Mouse (Mus musculus): ENCODE data around the gene Hnrnpa0. TPM values are rescaled to one million over a fixed set of nuclear protein-coding genes. Genes with fewer than 3 reads are reported as not detected.
"Not testable (repeated sequence)": the region's sequence is repeated elsewhere in the genome, so short reads cannot be mapped to it uniquely, and the experiment has no call there.

The Hnrnpa0 gene
- polyA plus RNA-seq, 1 experiment from 2014 or later = 53.7 TPM

DNA sequence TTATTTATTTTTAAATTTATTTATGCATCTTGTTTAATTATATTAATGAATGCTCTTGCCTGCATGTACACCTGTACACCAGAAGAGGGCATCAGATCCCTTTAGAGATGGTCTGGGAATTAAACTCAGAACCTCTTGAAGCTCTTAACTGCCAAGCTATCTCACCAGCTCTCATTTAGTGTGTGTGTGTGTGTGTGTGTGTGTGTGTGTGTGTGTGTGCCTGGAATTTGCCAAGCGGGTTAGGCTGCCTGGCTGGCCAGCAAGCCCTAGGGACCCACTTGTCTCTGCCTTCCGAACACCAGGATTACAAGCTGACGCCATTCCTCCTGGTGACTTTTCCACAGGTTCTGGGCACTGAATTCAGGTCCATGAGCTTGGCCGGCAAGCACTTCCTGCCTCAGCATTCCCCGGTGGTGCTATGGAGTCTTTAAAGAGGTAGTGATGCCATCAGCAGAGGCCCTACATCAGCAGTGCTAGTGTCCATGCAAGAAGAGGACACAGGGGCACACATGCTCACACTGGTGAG, 20.7 kb upstream of the Hnrnpa0 start:
- peak overlapping the region; percentile 71 for H3K4me2 ChIP-seq
- WGBS = 24% methylated on average over 5 of the region's 5 CpGs
- no peaks in the 10 kb centered on the region for H3K9me3 ChIP-seq

GRCm38 (mm10) chr13:58148256-58148831, 20.0 kb upstream of the Hnrnpa0 start:
- H3K36me3 ChIP-seq = no peaks in the 10 kb centered on the region
- H3K9me3 ChIP-seq = no peaks in the 10 kb centered on the region
- H3K4me3 ChIP-seq = peak overlapping the region; percentile 36
- H3K4me2 ChIP-seq = peak overlapping the region; percentile 71
- peaks cover 8% of the 10 kb centered on the region for H3K4me1 ChIP-seq (replicated peaks)
- peak overlapping the region; percentile 61 for H3K9ac ChIP-seq
- WGBS = under 1% methylated on average over 17 of the region's 17 CpGs
- 0 out of 2 replicates have a peak overlapping the region, but pooled peaks have one; percentile 34 for H3K27ac ChIP-seq (replicated peaks)
- no peaks in the 10 kb centered on the region for H3K27me3 ChIP-seq
- peak; percentile 92 for ATAC-seq (ENCODE audit: low read depth)

More for the DNA sequence above, 20.7 kb upstream of the Hnrnpa0 start:
- Histone ChIP-seq H3K27ac (replicated peaks) (no peak overlapping the region), H3K4me1 (replicated peaks) (peaks cover 8% of the 10 kb centered on the region), H3K27me3 (no peaks in the 10 kb centered on the region), H3K4me3 (peak overlapping the region; percentile 36), H3K9ac (no peak overlapping the region), H3K36me3 (no peaks in the 10 kb centered on the region)
- peak; percentile 79 for ATAC-seq (ENCODE audit: low read depth)

- no peak overlapping the region for H3K27ac ChIP-seq (replicated peaks)
- no peak for ATAC-seq (ENCODE audit: low read depth)
- H3K4me3 ChIP-seq = no peak overlapping the region
- no peaks in the 10 kb centered on the region for H3K36me3 ChIP-seq
- H3K9me3 ChIP-seq = no peaks in the 10 kb centered on the region
- peaks cover 8% of the 10 kb centered on the region for H3K4me1 ChIP-seq (replicated peaks)
- WGBS = 77% methylated on average over 1 of the region's 1 CpGs
- no peak overlapping the region for H3K9ac ChIP-seq
- no peak overlapping the region for H3K4me2 ChIP-seq
- H3K27me3 ChIP-seq = no peaks in the 10 kb centered on the region
Observed at GRCm38 (mm10) chr13:58147760-58148159, 19.4 kb upstream of the Hnrnpa0 start.

GRCm38 (mm10) chr13:58146603-58147002, 18.2 kb upstream of the Hnrnpa0 start:
- H3K36me3 ChIP-seq; ATAC-seq (ENCODE audit: low read depth); H3K4me1 ChIP-seq (replicated peaks); H3K9ac ChIP-seq; H3K27ac ChIP-seq (replicated peaks); H3K9me3 ChIP-seq; H3K4me3 ChIP-seq; H3K4me2 ChIP-seq; H3K27me3 ChIP-seq: not testable (repeated sequence)
- WGBS = 93% methylated on average over 8 of the region's 8 CpGs

DNA sequence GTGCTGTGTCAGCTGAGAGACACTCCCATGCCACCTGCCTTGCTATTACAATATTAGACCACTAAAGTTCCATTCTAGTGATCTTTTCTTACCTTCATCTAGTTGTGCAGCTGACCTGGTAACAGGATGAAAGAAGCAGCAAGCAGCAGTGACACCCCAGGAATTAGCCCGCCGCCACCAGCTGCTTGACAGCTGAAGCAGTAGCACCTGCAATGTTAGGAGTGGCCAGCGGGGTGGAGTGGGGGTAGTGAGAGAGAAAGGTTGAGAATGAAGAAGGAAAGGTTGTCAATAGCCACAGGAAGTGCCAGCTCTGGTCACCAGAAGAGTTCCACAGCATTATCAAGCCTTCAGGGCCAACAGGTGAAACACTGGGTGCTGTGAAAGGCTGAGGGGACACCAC, 3.3 kb upstream of the Hnrnpa0 start:
- Histone ChIP-seq H3K4me2 (no peak overlapping the region), H3K36me3 (no peaks in the 10 kb centered on the region), H3K9ac (no peak overlapping the region), H3K4me3 (no peak overlapping the region), H3K9me3 (peaks cover 5% of the 10 kb centered on the region; the same call in 1 of the 2 replicates), H3K27me3 (no peaks in the 10 kb centered on the region), H3K27ac (replicated peaks) (no peak overlapping the region), H3K4me1 (replicated peaks) (peaks cover 10% of the 10 kb centered on the region)
- ATAC-seq (ENCODE audit: low read depth) = no peak
- 54% methylated on average over 3 of the region's 3 CpGs for WGBS

- Histone ChIP-seq H3K4me1 (replicated peaks) (peaks cover 26% of the 10 kb centered on the region), H3K4me3 (peak overlapping the region; percentile 99), H3K4me2 (peak overlapping the region; percentile 80), H3K9me3 (no peaks in the 10 kb centered on the region), H3K27me3 (no peaks in the 10 kb centered on the region), H3K9ac (peak overlapping the region; percentile 100), H3K36me3 (0 out of 2 replicates have a peak, but pooled peaks cover 7% of the 10 kb centered on the region), H3K27ac (replicated peaks) (peak overlapping the region; percentile 100)
- ATAC-seq (ENCODE audit: low read depth) = no peak
- WGBS = 31% methylated on average over 4 of the region's 4 CpGs
Observed at GRCm38 (mm10) chr13:58129687-58130246, 1.4 kb upstream of the Hnrnpa0 start.

GRCm38 (mm10) chr13:58128768-58129671, 664 bp upstream of the Hnrnpa0 start:
- H3K27ac ChIP-seq (replicated peaks) = peak overlapping the region; percentile 100
- H3K4me3 ChIP-seq = peak overlapping the region; percentile 99
- H3K27me3 ChIP-seq = no peaks in the 10 kb centered on the region
- H3K36me3 ChIP-seq = 0 out of 2 replicates have a peak, but pooled peaks cover 7% of the 10 kb centered on the region
- H3K4me1 ChIP-seq (replicated peaks) = peaks cover 33% of the 10 kb centered on the region
- peak; percentile 98 for ATAC-seq (ENCODE audit: low read depth)
- H3K4me2 ChIP-seq = peak overlapping the region; percentile 80
- H3K9me3 ChIP-seq = no peaks in the 10 kb centered on the region
- peak overlapping the region; percentile 100 for H3K9ac ChIP-seq
- WGBS = under 1% methylated on average over 79 of the region's 83 CpGs

DNA sequence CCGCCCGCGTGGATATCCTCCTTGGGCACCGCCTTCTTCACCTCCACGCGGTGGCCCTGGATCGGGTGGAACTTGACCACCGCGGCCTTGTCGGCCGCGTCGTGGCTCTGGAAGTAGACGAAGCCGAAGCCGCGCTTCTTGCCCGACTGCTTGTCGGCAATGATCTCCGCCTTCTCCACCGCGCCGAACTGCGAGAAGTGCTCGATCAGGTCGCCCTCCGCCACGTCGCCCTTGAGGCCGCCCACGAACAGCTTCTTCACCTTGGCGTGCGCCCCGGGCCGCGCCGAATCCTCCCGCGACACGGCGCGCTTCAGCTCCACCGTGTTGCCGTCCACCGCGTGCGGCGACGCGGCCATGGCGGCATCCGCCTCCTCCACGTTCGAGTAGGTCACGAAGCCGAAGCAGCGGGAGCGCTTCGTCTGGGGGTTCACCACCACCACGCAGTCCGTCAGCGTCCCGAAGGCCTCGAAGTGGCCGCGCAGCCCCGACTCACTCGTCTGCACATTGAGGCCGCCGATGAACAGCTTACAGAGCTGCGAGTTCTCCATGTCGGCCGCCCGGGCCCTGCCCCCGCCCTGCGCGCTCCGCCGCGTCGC, 492 bp downstream of the Hnrnpa0 start:
- H3K4me3 ChIP-seq = peak overlapping the region; percentile 99
- peak overlapping the region; percentile 100 for H3K27ac ChIP-seq (replicated peaks)
- ATAC-seq (ENCODE audit: low read depth) = peak; percentile 54
- H3K27me3 ChIP-seq = no peaks in the 10 kb centered on the region
- peak overlapping the region; percentile 85 for H3K4me2 ChIP-seq
- H3K9me3 ChIP-seq = no peaks in the 10 kb centered on the region
- 0 out of 2 replicates have a peak, but pooled peaks cover 7% of the 10 kb centered on the region for H3K36me3 ChIP-seq
- peaks cover 45% of the 10 kb centered on the region for H3K4me1 ChIP-seq (replicated peaks)
- H3K9ac ChIP-seq = peak overlapping the region; percentile 100
- under 1% methylated on average over 78 of the region's 81 CpGs for WGBS

- H3K27ac ChIP-seq (replicated peaks) = peak overlapping the region; percentile 100
- no peak for ATAC-seq (ENCODE audit: low read depth)
- no peaks in the 10 kb centered on the region for H3K27me3 ChIP-seq
- peaks cover 49% of the 10 kb centered on the region for H3K4me1 ChIP-seq (replicated peaks)
- 0 out of 2 replicates have a peak, but pooled peaks cover 7% of the 10 kb centered on the region for H3K36me3 ChIP-seq
- under 1% methylated on average over 38 of the region's 92 CpGs for WGBS
- peak overlapping the region; percentile 100 for H3K9ac ChIP-seq
- peak overlapping the region; percentile 99 for H3K4me3 ChIP-seq
- H3K9me3 ChIP-seq = no peaks in the 10 kb centered on the region
- peak overlapping the region; percentile 85 for H3K4me2 ChIP-seq
Observed at GRCm38 (mm10) chr13:58126862-58127765, 1.2 kb downstream of the Hnrnpa0 start.

DNA sequence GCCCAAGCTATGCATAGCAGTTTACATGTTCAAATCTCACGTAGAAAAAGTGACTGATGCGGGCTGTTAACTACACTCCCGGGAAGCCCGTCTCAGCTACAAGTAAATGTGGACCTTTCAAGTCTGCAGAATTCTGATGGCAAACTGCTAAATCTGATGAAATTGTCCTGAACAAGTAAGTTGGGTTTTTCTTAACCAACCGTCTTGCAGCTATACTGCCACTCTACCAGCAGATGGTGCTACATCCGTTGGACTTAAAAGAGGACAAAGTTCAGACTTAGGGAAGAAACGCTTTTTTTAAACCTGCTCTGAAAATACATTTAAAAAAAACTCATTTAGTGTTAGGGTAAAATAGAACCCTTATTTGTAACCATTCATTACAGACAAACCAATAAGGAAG, 2.2 kb downstream of the Hnrnpa0 start:
- H3K36me3 ChIP-seq = 0 out of 2 replicates have a peak, but pooled peaks cover 7% of the 10 kb centered on the region
- H3K27me3 ChIP-seq = no peaks in the 10 kb centered on the region
- H3K27ac ChIP-seq (replicated peaks) = no peak overlapping the region
- H3K4me1 ChIP-seq (replicated peaks) = peaks cover 51% of the 10 kb centered on the region
- H3K4me2 ChIP-seq = peak overlapping the region; percentile 85
- H3K4me3 ChIP-seq = peak overlapping the region; percentile 99
- no peaks in the 10 kb centered on the region for H3K9me3 ChIP-seq
- WGBS = 28% methylated on average over 7 of the region's 7 CpGs
- no peak for ATAC-seq (ENCODE audit: low read depth)
- no peak overlapping the region for H3K9ac ChIP-seq

- Histone ChIP-seq H3K4me2 (peak overlapping the region; percentile 85), H3K4me3 (no peak overlapping the region), H3K27ac (replicated peaks) (no peak overlapping the region), H3K9ac (peak overlapping the region; percentile 26; the same call in 1 of the 2 replicates), H3K27me3 (no peaks in the 10 kb centered on the region), H3K36me3 (0 out of 2 replicates have a peak, but pooled peaks cover 7% of the 10 kb centered on the region), H3K9me3 (no peaks in the 10 kb centered on the region), H3K4me1 (replicated peaks) (peaks cover 48% of the 10 kb centered on the region)
- 67% methylated on average over 2 of the region's 2 CpGs for WGBS
- ATAC-seq (ENCODE audit: low read depth) = no peak
Observed at GRCm38 (mm10) chr13:58124989-58125388, 3.4 kb downstream of the Hnrnpa0 start.
